Mouse (Mus musculus): ENCODE results near the gene Ivns1abp. TPM values are rescaled to one million over a fixed set of nuclear protein-coding genes. Genes with fewer than 3 reads are reported as not detected.
"Not testable (repeated sequence)": the region's sequence is repeated elsewhere in the genome, so short reads cannot be mapped to it uniquely, and the experiment has no call there.

Ivns1abp gene
- polyA plus RNA-seq, 1 experiment from 2014 or later: 853 TPM

DNA sequence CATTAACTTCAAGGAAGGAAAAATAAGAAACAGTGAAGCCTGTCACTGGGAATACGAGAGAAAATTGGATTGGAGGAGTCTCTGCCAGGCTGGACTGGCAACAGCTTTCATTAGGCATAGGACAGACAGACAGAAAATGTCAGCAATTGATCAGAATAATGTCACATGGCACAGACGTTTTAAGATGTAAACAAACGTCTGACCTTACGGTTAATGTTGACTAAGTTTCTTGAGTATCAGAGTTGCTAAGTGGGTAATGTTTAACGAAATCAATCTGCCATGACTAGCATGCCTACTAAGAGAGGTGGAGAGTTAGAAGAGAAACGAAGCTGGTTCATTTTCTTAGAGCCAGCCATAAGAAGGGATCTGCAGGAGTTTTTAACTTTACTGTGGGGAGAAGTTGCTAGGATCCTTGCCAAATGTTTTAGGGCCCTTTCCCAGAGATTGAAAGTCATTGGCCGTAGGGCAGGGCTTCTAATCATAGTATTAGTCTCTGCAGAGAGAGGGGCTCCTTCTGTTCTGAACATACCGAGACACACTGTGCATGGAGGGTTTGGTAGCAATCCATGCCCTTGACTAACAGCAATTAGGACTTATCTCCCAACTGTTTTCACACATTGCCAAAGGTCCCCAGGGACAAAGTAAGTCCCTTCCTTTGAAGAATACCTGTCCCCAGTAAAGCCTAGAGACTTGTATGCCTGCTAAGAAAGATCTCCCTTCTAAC lies 2.8 kb upstream of the Ivns1abp start:
- POLR2A ChIA-PET: interaction anchor here (0.7 kb wide), 1 partner anchor 184 kb away, joined by 3 read pairs; no protein-coding TSS in a partner anchor
- no peak for TF ChIP-seq CTCF (IDR thresholded peaks at IDR 0.05)
- DNase-seq (ENCODE audit: low read depth, low spot score): no peak
- CTCF ChIA-PET: interaction anchor here (1.0 to 1.1 kb wide), 3 partner anchors 114 to 279 kb away, joined by 3 to 4 read pairs (median 3); no protein-coding TSS in a partner anchor
- no peaks in the 10 kb centered on the region for H3K27me3 ChIP-seq
- in situ Hi-C loops (cut with MboI; ENCODE audit: low pct_unique_long_range_greater_than_20kb): loop anchor here (5.0 kb wide), 3 partner anchors 104 to 264 kb away; no protein-coding TSS in a partner anchor
- ATAC-seq: no peak

DNA sequence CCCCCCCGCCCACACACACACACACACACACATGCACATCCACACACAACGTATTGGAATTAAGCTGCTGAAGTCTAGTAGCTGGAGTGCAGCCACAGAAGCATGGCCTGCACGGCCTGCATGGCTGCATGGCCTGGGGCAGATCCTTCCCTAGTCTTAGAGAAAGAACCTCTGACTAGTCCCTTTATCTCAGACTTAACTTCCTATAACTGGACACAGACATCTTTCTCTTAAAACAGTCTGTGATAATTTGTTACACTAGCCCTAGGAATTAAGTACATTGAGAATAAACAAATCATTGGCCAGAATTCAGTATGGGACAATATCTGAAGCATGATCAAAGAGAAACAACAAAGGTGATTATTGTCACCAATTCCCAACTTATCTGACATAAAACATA lies 2.0 kb upstream of the Ivns1abp start:
- ChIA-PET POLR2A (interaction anchor here (0.6 to 1.6 kb wide), 4 partner anchors 10 to 185 kb away, joined by 3 to 12 read pairs (median 4); no protein-coding TSS in a partner anchor), CTCF (interaction anchor here (1.1 to 1.2 kb wide), 2 partner anchors 129 to 280 kb away, joined by 3 read pairs; no protein-coding TSS in a partner anchor)
- in situ Hi-C loops (cut with MboI; ENCODE audit: low pct_unique_long_range_greater_than_20kb): loop anchor here (5.0 kb wide), 3 partner anchors 105 to 265 kb away; no protein-coding TSS in a partner anchor
- no peak for ATAC-seq
- H3K27me3 ChIP-seq: no peaks in the 10 kb centered on the region
- TF ChIP-seq CTCF (IDR thresholded peaks at IDR 0.05): no peak
- no peak for DNase-seq (ENCODE audit: low read depth, low spot score)

DNA sequence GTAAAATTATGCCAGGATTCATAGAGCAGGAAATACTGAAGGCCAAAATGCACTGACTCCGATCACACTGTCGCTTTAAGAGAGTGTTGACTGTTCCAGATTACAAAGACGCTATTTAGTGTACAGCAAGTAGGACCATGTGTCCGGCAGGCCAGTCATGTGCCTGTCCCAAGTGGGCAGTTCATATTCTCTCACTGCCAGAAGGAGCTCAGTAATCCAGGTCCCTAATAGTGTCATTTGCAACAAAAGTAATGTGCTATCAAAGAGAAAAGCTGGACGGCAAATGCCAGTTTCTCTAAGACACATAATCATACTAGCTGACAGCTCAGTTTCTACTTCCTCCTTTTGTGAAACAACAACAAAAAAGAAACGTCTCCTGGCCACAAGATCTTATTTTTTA lies 1.3 kb upstream of the Ivns1abp start:
- ATAC-seq (no peak), DNase-seq (ENCODE audit: low read depth, low spot score) (no peak)
- no peak for TF ChIP-seq CTCF (IDR thresholded peaks at IDR 0.05)
- in situ Hi-C loops (cut with MboI; ENCODE audit: low pct_unique_long_range_greater_than_20kb): loop anchor here (5.0 kb wide), 3 partner anchors 106 to 266 kb away; no protein-coding TSS in a partner anchor
- no peaks in the 10 kb centered on the region for H3K27me3 ChIP-seq
- POLR2A ChIA-PET: interaction anchor here (0.6 to 3.6 kb wide), 15 partner anchors 10 to 539 kb away, joined by 3 to 22 read pairs (median 8); no protein-coding TSS in a partner anchor
- CTCF ChIA-PET: interaction anchor here (0.7 to 1.7 kb wide), 6 partner anchors 80 to 306 kb away, joined by 3 to 5 read pairs (median 3); no protein-coding TSS in a partner anchor

GRCm38 (mm10) chr1:151343571-151344282 lies 550 bp upstream of the Ivns1abp start:
- in situ Hi-C loops (cut with MboI; ENCODE audit: low pct_unique_long_range_greater_than_20kb): loop anchor here (5.0 kb wide), 3 partner anchors 106 to 266 kb away; no protein-coding TSS in a partner anchor
- no peaks in the 10 kb centered on the region for H3K27me3 ChIP-seq
- ATAC-seq: peak; percentile 24
- peak; percentile 71 for TF ChIP-seq CTCF (IDR thresholded peaks at IDR 0.05)
- ChIA-PET CTCF (interaction anchor here (0.7 to 1.7 kb wide), 10 partner anchors 11 to 306 kb away, joined by 3 to 5 read pairs (median 3); no protein-coding TSS in a partner anchor), POLR2A (interaction anchor here (0.6 to 3.6 kb wide), 18 partner anchors 9 to 540 kb away, joined by 3 to 22 read pairs (median 7); no protein-coding TSS in a partner anchor)
- DNase-seq (ENCODE audit: low read depth, low spot score): no peak

GRCm38 (mm10) chr1:151345109-151345862 lies 1.0 kb downstream of the Ivns1abp start:
- in situ Hi-C loops (cut with MboI; ENCODE audit: low pct_unique_long_range_greater_than_20kb): no loop called here
- peak; percentile 49 for ATAC-seq
- CTCF ChIA-PET: interaction anchor here (1.3 to 1.7 kb wide), 4 partner anchors 10 to 242 kb away, joined by 3 to 4 read pairs (median 3); no protein-coding TSS in a partner anchor
- no peak for DNase-seq (ENCODE audit: low read depth, low spot score)
- POLR2A ChIA-PET: interaction anchor here (0.7 to 3.6 kb wide), 7 partner anchors 9 to 350 kb away, joined by 3 to 22 read pairs (median 6); no protein-coding TSS in a partner anchor
- TF ChIP-seq CTCF (IDR thresholded peaks at IDR 0.05): no peak
- no peaks in the 10 kb centered on the region for H3K27me3 ChIP-seq

- in situ Hi-C loops (cut with MboI; ENCODE audit: low pct_unique_long_range_greater_than_20kb): no loop called here
- CTCF ChIA-PET: no interaction called here
- no peak for DNase-seq (ENCODE audit: low read depth, low spot score)
- H3K27me3 ChIP-seq: no peaks in the 10 kb centered on the region
- TF ChIP-seq CTCF (IDR thresholded peaks at IDR 0.05): no peak
- ATAC-seq: no peak
- POLR2A ChIA-PET: interaction anchor here (0.7 to 3.6 kb wide), 6 partner anchors 9 to 350 kb away, joined by 3 to 22 read pairs (median 4); no protein-coding TSS in a partner anchor
Observed at GRCm38 (mm10) chr1:151345863-151346195, 1.6 kb downstream of the Ivns1abp start.

DNA sequence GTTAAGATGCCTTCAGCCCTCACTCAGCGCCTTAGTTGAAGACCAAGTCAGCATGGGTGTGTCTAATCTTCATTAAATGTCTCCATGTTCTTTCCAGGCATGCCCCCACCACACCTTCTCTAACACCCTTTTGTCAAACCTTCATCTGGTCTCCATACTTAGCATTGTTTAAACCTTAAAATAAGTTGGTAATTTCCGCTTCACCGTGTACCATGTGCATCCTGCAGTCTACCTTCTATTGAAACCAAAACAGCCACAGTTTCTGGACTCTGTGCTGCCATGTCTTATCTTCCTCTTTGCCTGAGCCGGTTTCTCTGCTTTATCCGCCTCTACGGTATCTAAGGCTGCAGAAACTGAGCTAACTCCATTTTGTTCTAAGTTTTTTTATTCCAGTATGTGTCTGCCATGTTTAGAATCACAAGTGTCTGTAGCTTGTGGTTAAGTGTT lies 2.4 kb downstream of the Ivns1abp start:
- ATAC-seq (no peak), DNase-seq (ENCODE audit: low read depth, low spot score) (no peak)
- TF ChIP-seq CTCF (IDR thresholded peaks at IDR 0.05): no peak
- H3K27me3 ChIP-seq: no peaks in the 10 kb centered on the region
- ChIA-PET CTCF (no interaction called here), POLR2A (interaction anchor here (1.3 kb wide), 1 partner anchor 180 kb away, joined by 4 read pairs; no protein-coding TSS in a partner anchor)
- in situ Hi-C loops (cut with MboI; ENCODE audit: low pct_unique_long_range_greater_than_20kb): no loop called here

GRCm38 (mm10) chr1:151348293-151348692 lies 4.0 kb downstream of the Ivns1abp start:
- ATAC-seq; in situ Hi-C loops (cut with MboI; ENCODE audit: low pct_unique_long_range_greater_than_20kb); DNase-seq (ENCODE audit: low read depth, low spot score); H3K27me3 ChIP-seq: not testable (repeated sequence)
- ChIA-PET POLR2A (interaction anchor here (1.0 kb wide), 1 partner anchor 8 kb away, joined by 7 read pairs; no protein-coding TSS in a partner anchor), CTCF (interaction anchor here (1.1 to 1.9 kb wide), 4 partner anchors 9 to 280 kb away, joined by 3 to 4 read pairs (median 3); no protein-coding TSS in a partner anchor)
- peak; percentile 24 for TF ChIP-seq CTCF (IDR thresholded peaks at IDR 0.05)

DNA sequence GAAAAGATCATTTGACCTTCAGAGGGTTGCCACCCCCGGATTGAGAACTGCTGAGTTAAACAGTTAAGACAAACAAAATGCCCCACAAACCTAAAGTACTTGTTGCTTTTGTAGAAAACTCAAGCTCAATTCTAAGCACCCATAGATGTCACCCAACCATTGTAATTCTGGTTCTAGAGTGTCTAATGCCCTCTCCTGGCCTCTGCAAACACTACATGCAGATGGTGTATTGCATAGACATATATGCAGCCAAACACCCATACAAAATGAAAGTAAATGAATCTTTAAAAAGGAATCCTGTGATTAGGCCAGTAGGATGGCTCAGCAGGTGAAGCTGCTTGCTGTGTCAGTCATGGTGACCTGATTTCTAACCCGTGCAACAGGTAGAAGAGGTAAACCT lies 8.6 kb downstream of the Ivns1abp start:
- in situ Hi-C loops (cut with MboI; ENCODE audit: low pct_unique_long_range_greater_than_20kb): no loop called here
- DNase-seq (ENCODE audit: low read depth, low spot score) (no peak), ATAC-seq (no peak)
- ChIA-PET POLR2A (interaction anchor here (1.3 kb wide), 1 partner anchor 10 kb away, joined by 12 read pairs; no protein-coding TSS in a partner anchor), CTCF (interaction anchor here (0.7 to 3.3 kb wide), 13 partner anchors 8 to 317 kb away, joined by 3 to 11 read pairs (median 5); no protein-coding TSS in a partner anchor)
- TF ChIP-seq CTCF (IDR thresholded peaks at IDR 0.05): peak; percentile 74
- H3K27me3 ChIP-seq: no peaks in the 10 kb centered on the region
